Mouse (Mus musculus) MEL (cell line): ENCODE measurements around the gene Tbck. TPM values are rescaled to one million over a fixed set of nuclear protein-coding genes. Genes with fewer than 3 reads are reported as not detected.

Source experiments
- DNase-seq: peaks from one replicate; pipeline ENCODE4 v3.0.0; 2011; ENCODE audit warnings: low read depth, low spot score
- H3K27ac ChIP-seq: 2 replicates; pipeline ENCODE4 v1.5.1; 2012; ENCODE audit warnings: low read depth, mild to moderate bottlenecking, control low read depth, low read length, moderate library complexity; ENCODE audit not compliant: control insufficient read depth
- H3K27me3 ChIP-seq, 2 experiments: fragments of 150-350 bp in 1 of 2; sonication (generic) in 1 of 2; 2 replicates each; pipeline ENCODE4 v1.6.1; 2012; ENCODE audit warnings: low read length in 2 of 2, mild to moderate bottlenecking in 2 of 2, improper control_type of control experiment in 1 of 2, moderate library complexity in 1 of 2; ENCODE audit not compliant: insufficient read depth in 2 of 2, control insufficient read depth in 1 of 2
- H3K36me3 ChIP-seq, 2 experiments: 2 replicates each; pipeline ENCODE4 v1.6.1; 2012 to 2014; ENCODE audit warnings: low read length in 2 of 2, improper control_type of control experiment in 1 of 2, inconsistent platforms in 1 of 2, mild to moderate bottlenecking in 1 of 2; ENCODE audit not compliant: insufficient read depth in 2 of 2, control insufficient read depth in 1 of 2
- H3K4me1 ChIP-seq, 2 experiments: fragments of 150-350 bp in 1 of 2; sonication (generic) in 1 of 2; 2 replicates each; pipeline ENCODE4 v1.6.1; 2012; ENCODE audit warnings: low read length in 2 of 2, improper control_type of control experiment in 1 of 2, mild to moderate bottlenecking in 1 of 2; ENCODE audit not compliant: insufficient read depth in 2 of 2, control insufficient read depth in 1 of 2
- H3K4me3 ChIP-seq, 2 experiments: fragments of 150-350 bp in 1 of 2; sonication (generic) in 1 of 2; 2 replicates each; pipeline ENCODE4 v1.5.1; 2012; ENCODE audit warnings: low read depth in 2 of 2, low read length in 2 of 2, mild to moderate bottlenecking in 2 of 2, moderate library complexity in 2 of 2, control low read depth in 1 of 2, improper control_type of control experiment in 1 of 2; ENCODE audit not compliant: control insufficient read depth in 1 of 2, insufficient read depth in 1 of 2
- H3K79me2 ChIP-seq: 2 replicates; pipeline ENCODE4 v1.6.1; 2012; ENCODE audit warnings: mild to moderate bottlenecking, low read length, moderate library complexity; ENCODE audit not compliant: control insufficient read depth, poor library complexity, insufficient read depth
- H3K9ac ChIP-seq: 2 replicates; pipeline ENCODE4 v1.6.1; 2012; ENCODE audit warnings: low read depth, mild to moderate bottlenecking, control low read depth, low read length, moderate library complexity; ENCODE audit not compliant: control insufficient read depth, poor library complexity, severe bottlenecking
- H3K9me3 ChIP-seq: fragments of 150-350 bp; sonication (generic); replicated peaks from 2 replicates; pipeline ENCODE4 v1.6.1; 2012; ENCODE audit warnings: mild to moderate bottlenecking, low read length, improper control_type of control experiment, moderate library complexity; ENCODE audit not compliant: insufficient read depth
- CHD1 ChIP-seq: IDR thresholded peaks from 2 replicates; pipeline ENCODE4 v1.6.1; 2012; ENCODE audit warnings: low read depth, mild to moderate bottlenecking, inconsistent platforms, low read length, improper control_type of control experiment
- ELF1 ChIP-seq: IDR thresholded peaks from 2 replicates; pipeline ENCODE4 v1.6.1; 2014; ENCODE audit warnings: low read depth, mild to moderate bottlenecking, inconsistent platforms, low read length, improper control_type of control experiment, moderate library complexity
- EP300 ChIP-seq, 2 experiments: IDR thresholded peaks; 2 replicates each; pipeline ENCODE4 v1.6.1; 2011; ENCODE audit warnings: improper control_type of control experiment in 2 of 2, low read length in 2 of 2, low read depth in 1 of 2, mild to moderate bottlenecking in 1 of 2
- GABPA ChIP-seq: IDR thresholded peaks from 2 replicates; pipeline ENCODE4 v1.6.1; 2012; ENCODE audit warnings: low read depth, mild to moderate bottlenecking, inconsistent platforms, low read length, improper control_type of control experiment, moderate library complexity
- KAT2A ChIP-seq: conservative IDR thresholded peaks from 2 replicates; pipeline ENCODE4 v1.6.1; 2012; ENCODE audit warnings: low read depth, low read length, improper control_type of control experiment, inconsistent platforms
- MAFK ChIP-seq: IDR thresholded peaks from 2 replicates; pipeline ENCODE4 v1.6.1; 2011; ENCODE audit warnings: low read depth, mild to moderate bottlenecking, low read length, improper control_type of control experiment, borderline replicate concordance
- MAX ChIP-seq: IDR thresholded peaks from 2 replicates; pipeline ENCODE4 v1.6.1; 2011; ENCODE audit warnings: low read length, improper control_type of control experiment
- MAZ ChIP-seq: IDR thresholded peaks from 2 replicates; pipeline ENCODE4 v1.6.1; 2012; ENCODE audit warnings: low read depth, mild to moderate bottlenecking, inconsistent platforms, low read length, improper control_type of control experiment
- MYB ChIP-seq: IDR thresholded peaks from 2 replicates; pipeline ENCODE4 v1.6.1; 2011; ENCODE audit warnings: mild to moderate bottlenecking, low read depth, low read length, improper control_type of control experiment
- MYC ChIP-seq: IDR thresholded peaks from 2 replicates; pipeline ENCODE4 v1.6.1; 2011; ENCODE audit warnings: low read depth, mild to moderate bottlenecking, low read length, improper control_type of control experiment, moderate library complexity
- NELFE ChIP-seq: IDR thresholded peaks from 2 replicates; pipeline ENCODE4 v1.6.1; 2011; ENCODE audit warnings: low read depth, low read length, improper control_type of control experiment
- NRF1 ChIP-seq: IDR thresholded peaks from 2 replicates; pipeline ENCODE4 v1.6.1; 2014; ENCODE audit warnings: low read depth, mild to moderate bottlenecking, inconsistent platforms, low read length, improper control_type of control experiment, moderate library complexity; ENCODE audit not compliant: poor library complexity, insufficient read depth, severe bottlenecking
- POLR2AphosphoS2 ChIP-seq: IDR thresholded peaks from 2 replicates; pipeline ENCODE4 v1.6.1; 2011; ENCODE audit warnings: low read length, improper control_type of control experiment
- POLR2AphosphoS5 ChIP-seq: IDR thresholded peaks from 2 replicates; pipeline ENCODE4 v1.6.1; 2012; ENCODE audit warnings: low read depth, borderline replicate concordance, mild to moderate bottlenecking, inconsistent platforms, low read length, moderate library complexity, mixed read lengths
- RAD21 ChIP-seq: IDR thresholded peaks from 2 replicates; pipeline ENCODE4 v1.6.1; 2011; ENCODE audit warnings: mild to moderate bottlenecking, low read depth, low read length, improper control_type of control experiment
- RCOR1 ChIP-seq: IDR thresholded peaks from 2 replicates; pipeline ENCODE4 v1.6.1; 2012; ENCODE audit warnings: low read depth, mild to moderate bottlenecking, inconsistent platforms, low read length, improper control_type of control experiment
- SIN3A ChIP-seq: IDR thresholded peaks from 2 replicates; pipeline ENCODE4 v1.6.1; 2012; ENCODE audit warnings: low read length, improper control_type of control experiment, inconsistent platforms
- SMC3 ChIP-seq: IDR thresholded peaks from 2 replicates; pipeline ENCODE4 v1.6.1; 2011; ENCODE audit warnings: low read depth, low read length, improper control_type of control experiment
- TAL1 ChIP-seq: IDR thresholded peaks from 2 replicates; pipeline ENCODE4 v1.6.1; 2012; ENCODE audit warnings: mild to moderate bottlenecking, inconsistent platforms, low read length, moderate library complexity, mixed read lengths
- USF1 ChIP-seq: IDR thresholded peaks from 2 replicates; pipeline ENCODE4 v1.6.1; 2014; ENCODE audit warnings: low read depth, mild to moderate bottlenecking, inconsistent platforms, low read length, improper control_type of control experiment, moderate library complexity
- USF2 ChIP-seq, 2 experiments: IDR thresholded peaks; 2 replicates each; pipeline ENCODE4 v1.6.1; 2011 to 2012; ENCODE audit warnings: improper control_type of control experiment in 2 of 2, low read length in 2 of 2, borderline replicate concordance in 1 of 2, inconsistent platforms in 1 of 2, low read depth in 1 of 2, mild to moderate bottlenecking in 1 of 2; ENCODE audit not compliant: insufficient read depth in 1 of 2
- ZC3H11A ChIP-seq: IDR thresholded peaks from 2 replicates; pipeline ENCODE4 v1.6.1; 2012; ENCODE audit warnings: low read depth, mild to moderate bottlenecking, inconsistent platforms, low read length, improper control_type of control experiment
- ZKSCAN1 ChIP-seq: IDR thresholded peaks from 2 replicates; pipeline ENCODE4 v1.6.1; 2012; ENCODE audit warnings: low read depth, mild to moderate bottlenecking, inconsistent platforms, low read length, improper control_type of control experiment, moderate library complexity
- ZMIZ1 ChIP-seq: IDR thresholded peaks from 2 replicates; pipeline ENCODE4 v1.6.1; 2012; ENCODE audit warnings: low read depth, mild to moderate bottlenecking, inconsistent platforms, low read length, improper control_type of control experiment, moderate library complexity
- ZNF384 ChIP-seq: IDR thresholded peaks from 2 replicates; pipeline ENCODE4 v1.6.1; 2012; ENCODE audit warnings: low read depth, mild to moderate bottlenecking, inconsistent platforms, low read length, improper control_type of control experiment
- polyA plus RNA-seq, 2 experiments: library from polyadenylated mRNA; stranded (reverse) in 1 of 2; unstranded in 1 of 2; fragments of >175 nt in 1 of 2; fragments of >200 nt in 1 of 2; gene quantifications; 2 replicates each; pipeline versions ENCODE4 v1.2.1 to v1.2.4; 2012; ENCODE audit warnings: low replicate concordance in 2 of 2, low read depth in 1 of 2; ENCODE audit not compliant: insufficient read length in 2 of 2, insufficient read depth in 1 of 2, missing spikeins in 1 of 2
- total RNA-seq: library from RNA; depleted of rRNA; stranded (reverse); fragments of 300-350 nt; gene quantifications from 2 replicates; pipeline ENCODE4 v1.2.3, GENCODE M21; 2012

Tbck gene
- total and polyA plus RNA-seq, 3 experiments: 4.6 to 7.5 TPM; not detected in 1

DNA sequence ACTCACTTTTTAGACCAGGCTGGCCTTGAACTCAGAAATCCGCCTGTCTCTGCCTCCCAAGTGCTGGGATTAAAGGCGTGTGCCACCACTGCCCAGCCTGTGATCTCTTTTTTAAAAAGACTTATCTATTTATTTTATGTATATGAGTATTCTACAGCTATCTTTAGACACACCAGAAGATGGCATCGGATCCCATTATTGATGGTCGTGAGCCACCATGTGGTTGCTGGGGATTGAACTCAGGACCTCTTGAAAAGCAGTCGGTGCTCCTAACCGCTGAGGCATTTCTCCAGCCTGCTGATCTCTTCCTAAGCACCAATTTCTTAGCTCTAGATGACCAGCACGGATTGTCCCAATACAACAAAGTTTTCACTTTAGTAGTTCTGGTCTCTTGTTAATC, 30.0 kb upstream of the Tbck start:
- no peaks in the 10 kb centered on the region for H3K27me3 ChIP-seq
- no peaks in the 10 kb centered on the region for H3K9me3 ChIP-seq
- H3K9ac ChIP-seq: no peak overlapping the region
- no peak overlapping the region for H3K4me3 ChIP-seq
- no peak for TF ChIP-seq SMC3
- no peak for TF ChIP-seq CHD1
- TF ChIP-seq MAZ: no peak
- TF ChIP-seq ELF1: no peak
- no peak for TF ChIP-seq POLR2AphosphoS5
- TF ChIP-seq EP300 (IDR thresholded peaks at IDR 0.05; ENCODE audit: low read depth in 1 of 2, low read length in 2 of 2): no peak
- TF ChIP-seq TAL1: no peak
- no peak for TF ChIP-seq ZC3H11A
- TF ChIP-seq RAD21: no peak
- H3K79me2 ChIP-seq: no peaks in the 10 kb centered on the region
- H3K4me1 ChIP-seq: peaks cover 6 to 12% of the 10 kb centered on the region in 2 experiments
- H3K36me3 ChIP-seq: peaks cover 3 to 16% of the 10 kb centered on the region in 2 experiments; a peak in 3 of 4 replicates
- DNase-seq: no peak
- H3K27ac ChIP-seq: no peak overlapping the region

DNA sequence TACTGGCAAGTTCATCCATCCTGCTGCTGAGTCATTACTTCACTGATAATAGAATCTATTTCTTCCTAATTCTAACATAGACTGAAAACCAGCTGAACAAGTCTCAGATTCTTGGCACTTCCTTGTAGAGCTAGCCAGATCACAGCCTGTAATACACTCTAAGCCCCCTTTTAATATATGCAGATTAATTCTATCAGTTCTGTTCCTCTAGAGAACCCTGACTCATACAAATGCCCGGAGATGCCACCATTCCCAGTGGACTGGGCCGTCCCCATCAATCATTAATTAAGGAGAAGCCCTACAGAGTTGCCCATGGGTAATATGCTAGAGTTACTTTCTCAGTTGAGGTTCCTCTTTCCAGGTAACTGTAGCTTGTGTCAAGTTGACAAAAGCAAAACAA, 28.0 kb upstream of the Tbck start:
- TF ChIP-seq MYC (no peak), TAL1 (no peak), NELFE (no peak), KAT2A (no peak), ZMIZ1 (no peak)
- peaks cover 3 to 6% of the 10 kb centered on the region in 2 experiments for H3K36me3 ChIP-seq
- H3K4me3 ChIP-seq: no peak overlapping the region
- H3K27me3 ChIP-seq: no peaks in the 10 kb centered on the region
- no peaks in the 10 kb centered on the region for H3K9me3 ChIP-seq
- H3K27ac ChIP-seq: no peak overlapping the region
- H3K9ac ChIP-seq: no peak overlapping the region
- DNase-seq: peak; percentile 15
- H3K79me2 ChIP-seq: no peaks in the 10 kb centered on the region
- H3K4me1 ChIP-seq: peaks cover 0 to 3% of the 10 kb centered on the region in 2 experiments; a peak in 2 of 4 replicates

- Histone ChIP-seq H3K9ac (no peak overlapping the region), H3K79me2 (peaks cover 11% of the 10 kb centered on the region), H3K36me3 (peaks cover 2 to 11% of the 10 kb centered on the region in 2 experiments), H3K27ac (no peak overlapping the region), H3K4me3 (no peak overlapping the region), H3K4me1 (peaks cover 0 to under 1% of the 10 kb centered on the region in 2 experiments; a peak in 1 of 4 replicates), H3K9me3 (no peaks in the 10 kb centered on the region), H3K27me3 (no peaks in the 10 kb centered on the region)
- TF ChIP-seq NRF1 (no peak), KAT2A (no peak), MAX (no peak), USF2 (IDR thresholded peaks at IDR 0.05; ENCODE audit: borderline replicate concordance in 1 of 2, insufficient read depth in 1 of 2, low read depth in 1 of 2, low read length in 2 of 2) (no peak), ZKSCAN1 (no peak), POLR2AphosphoS2 (no peak), GABPA (no peak), MAFK (no peak), ZNF384 (no peak), ELF1 (no peak), ZMIZ1 (no peak), USF1 (no peak), MYB (no peak), RCOR1 (no peak), SIN3A (no peak)
- DNase-seq: no peak
Measured at GRCm38 (mm10) chr3:132677494-132677893, 6.5 kb upstream of the Tbck start.
